Mouse (Mus musculus) lung, adult 10 weeks (tissue): ENCODE data around the gene Prl7c1. TPM values are rescaled to one million over a fixed set of nuclear protein-coding genes. Genes with fewer than 3 reads are reported as not detected.

Experiments used
- polyA plus RNA-seq: library from polyadenylated mRNA; stranded (reverse); fragments of 350-450 nt; fragmentation: Illumina TruSeq; extraction: RNeasy Lipid Tissue Mini Kit (QIAGEN cat#74804); gene quantifications from one replicate; pipeline ENCODE4 v1.2.3, GENCODE M21; 2014; ENCODE audit warnings: low read depth, low replicate concordance; ENCODE audit not compliant: insufficient read depth

Prl7c1 gene
- polyA plus RNA-seq: not detected

DNA sequence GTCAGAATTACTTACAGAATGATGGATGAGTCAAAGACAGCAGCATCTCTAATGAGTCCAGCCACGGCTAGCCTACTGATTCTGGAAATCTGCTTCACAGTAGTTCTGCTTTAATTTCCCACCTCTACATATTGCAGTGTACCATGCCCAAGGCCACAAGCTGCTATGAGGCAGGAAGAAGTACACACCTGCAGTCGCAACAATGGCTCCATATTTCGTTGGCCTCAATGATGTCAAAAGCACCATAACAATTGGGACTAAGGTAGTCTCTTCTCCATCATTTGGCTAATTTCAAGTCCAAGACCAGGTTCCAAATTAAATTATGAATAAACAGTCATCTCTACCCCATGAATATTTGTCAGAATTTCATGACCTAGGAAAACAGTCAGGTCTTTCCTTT is at the start of gene Prl7c1:
TSS of gene Prl7c1 (minus strand) at position 101 of the 400 bp plus-strand sequence.

DNA sequence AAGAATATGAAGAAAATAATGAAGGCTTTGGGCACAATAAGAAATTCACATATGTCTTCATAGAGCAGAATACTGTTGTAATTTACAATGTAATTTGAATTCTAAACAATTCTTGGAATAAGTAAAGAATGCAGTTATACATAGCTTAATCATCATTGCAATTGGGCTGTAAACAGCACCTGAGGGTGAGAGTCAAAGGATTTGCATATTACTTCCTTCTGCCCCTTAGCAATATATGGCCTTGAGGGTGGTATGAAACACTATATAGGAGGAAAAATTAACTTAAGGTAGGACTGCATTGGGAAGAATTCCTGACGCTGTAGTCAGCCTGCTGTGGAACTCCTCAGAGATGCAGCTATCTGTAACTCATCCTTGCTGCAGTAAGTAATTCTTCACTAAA is 20.8 kb upstream of the Prl7c1 start, which contains the start of gene Prl2a1:
TSS of gene Prl2a1 (plus strand) at position 301 of the 400 bp plus-strand sequence.

Other genes with a start within 250 kb of the Prl7c1 start
- gene Prl8a9, start 216.2 kb downstream of the Prl7c1 start, polyA plus RNA-seq: not detected
- gene Prl8a1, start 198.6 kb downstream of the Prl7c1 start, polyA plus RNA-seq: not detected
- not detected for gene Prl7b1, start 170.2 kb downstream of the Prl7c1 start, polyA plus RNA-seq
- gene Prl7a1, start 138.3 kb downstream of the Prl7c1 start, polyA plus RNA-seq: not detected
- gene Prl7a2, start 112.8 kb downstream of the Prl7c1 start, polyA plus RNA-seq: not detected
- not detected for gene Prl7d1, start 64.1 kb downstream of the Prl7c1 start, polyA plus RNA-seq
- not detected for gene Prl2a1, start 20.9 kb upstream of the Prl7c1 start, polyA plus RNA-seq
- not detected for gene Prl2c1, start 68.5 kb upstream of the Prl7c1 start, polyA plus RNA-seq
- not detected for gene Prl4a1, start 235.4 kb upstream of the Prl7c1 start, polyA plus RNA-seq